Mouse (Mus musculus) liver, postnatal 0 days (tissue): Measurements from ENCODE around the gene Arhgef11. TPM values are rescaled to one million over a fixed set of nuclear protein-coding genes. Genes with fewer than 3 reads are reported as not detected.

Experiments
- ATAC-seq: fragments of 200-750 bp; cut with Nextera tagmentation; 2 replicates; pipeline ENCODE4 v1.8.0; 2017; ENCODE audit warnings: mild to moderate bottlenecking, moderate library complexity
- DNase-seq: peaks from one replicate; pipeline ENCODE4 v3.0.0-alpha.2; 2016
- H3K27ac ChIP-seq: fragments of 300-500 bp; sonication (generic); 2 replicates; pipeline ENCODE4 v1.5.1; 2014; ENCODE audit warnings: antibody characterized with exemption, moderate library complexity, mild to moderate bottlenecking, low read depth
- H3K27me3 ChIP-seq: fragments of 300-500 bp; sonication (generic); 2 replicates; pipeline ENCODE4 v1.6.1; 2014; ENCODE audit warnings: low read length, control low read depth, mixed read lengths; ENCODE audit not compliant: insufficient read depth
- H3K36me3 ChIP-seq: fragments of 300-500 bp; sonication (generic); replicated peaks from 2 replicates; pipeline ENCODE4 v1.6.1; 2014; ENCODE audit warnings: mild to moderate bottlenecking, control low read depth, low read length, moderate library complexity, mixed read lengths; ENCODE audit not compliant: insufficient read depth
- H3K4me1 ChIP-seq: fragments of 300-500 bp; sonication (generic); 2 replicates; pipeline ENCODE4 v1.6.1; 2014; ENCODE audit warnings: antibody characterized with exemption, mild to moderate bottlenecking, control low read depth; ENCODE audit not compliant: insufficient read depth
- H3K4me2 ChIP-seq: fragments of 300-500 bp; sonication (generic); 2 replicates; pipeline ENCODE4 v1.6.1; 2014; ENCODE audit warnings: low read depth, mild to moderate bottlenecking, low read length, moderate library complexity, mixed read lengths
- H3K4me3 ChIP-seq: fragments of 300-500 bp; sonication (generic); 2 replicates; pipeline ENCODE4 v1.5.1; 2014; ENCODE audit warnings: low read depth, low read length
- H3K9ac ChIP-seq: fragments of 300-500 bp; sonication (generic); replicated peaks from 2 replicates; pipeline ENCODE4 v1.6.1; 2014; ENCODE audit warnings: mild to moderate bottlenecking, moderate library complexity
- H3K9me3 ChIP-seq: fragments of 300-500 bp; sonication (generic); 2 replicates; pipeline ENCODE4 v1.6.1; 2016; ENCODE audit warnings: mild to moderate bottlenecking, control low read depth, low read length, mixed read lengths
- CTCF ChIP-seq: sonication (generic); IDR thresholded peaks from 2 replicates; pipeline ENCODE4 v1.5.1; 2016; ENCODE audit warnings: antibody characterized with exemption, low read depth
- EP300 ChIP-seq: IDR thresholded peaks from 2 replicates; pipeline ENCODE4 v1.6.1; 2016; ENCODE audit warnings: antibody characterized with exemption, low read depth, mild to moderate bottlenecking
- WGBS: fragments of 180-500 bp; shearing (Covaris S2); extraction: QIAGEN DNeasy Blood & Tissue Kit; methylation state at CpG from one replicate; pipeline ENCODE4 v1.1.7; 2014; ENCODE audit not compliant: insufficient replicate concordance; 5-methylcytosine and 5-hydroxymethylcytosine counted together
- microRNA-seq: library from miRNA; unstranded; fragments of <30 nt; microRNA quantifications from one replicate; pipeline ENCODE4, GENCODE M21; 2016
- polyA plus RNA-seq: library from polyadenylated mRNA; unstranded; fragments of >200 nt; fragmentation: Nextera tagmentation; extraction: Ambion mirVana; gene quantifications from 2 replicates; pipeline ENCODE4 v1.2.1, GENCODE M21; 2015

Gene Arhgef11
- polyA plus RNA-seq, 1 experiment from 2014 or later: 2.8 TPM

DNA sequence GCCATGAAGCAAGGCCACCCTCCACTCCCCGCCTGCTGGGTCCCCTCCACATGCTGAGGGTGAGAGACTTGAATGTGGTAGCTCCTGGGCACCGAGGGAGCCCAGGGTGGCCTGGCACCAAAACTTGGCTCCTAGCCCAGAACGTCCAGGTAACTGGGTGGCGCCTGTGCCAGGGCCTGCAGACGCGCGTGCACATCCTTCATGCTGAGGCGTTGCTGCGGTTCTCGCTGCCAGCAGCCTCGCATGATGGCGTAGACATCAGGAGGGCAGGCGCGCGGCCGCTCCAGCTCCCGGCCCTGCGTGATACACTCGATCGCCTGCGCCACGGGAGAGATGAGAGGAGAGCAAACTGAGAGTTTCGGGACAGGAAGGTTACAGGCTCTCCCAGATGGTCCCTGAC is 160.9 kb downstream of the Arhgef11 start:
- Histone ChIP-seq H3K9ac (no peak overlapping the region), H3K27ac (no peak overlapping the region), H3K9me3 (no peaks in the 10 kb centered on the region), H3K4me1 (peaks cover 5% of the 10 kb centered on the region; the same call in 1 of the 2 replicates), H3K36me3 (no peaks in the 10 kb centered on the region), H3K4me3 (no peak overlapping the region), H3K4me2 (no peak overlapping the region), H3K27me3 (no peaks in the 10 kb centered on the region)
- WGBS: 65% methylated on average over 23 of the region's 23 CpGs
- ATAC-seq (no peak), DNase-seq (no peak)
- no peak for TF ChIP-seq CTCF
- no peak for TF ChIP-seq EP300

DNA sequence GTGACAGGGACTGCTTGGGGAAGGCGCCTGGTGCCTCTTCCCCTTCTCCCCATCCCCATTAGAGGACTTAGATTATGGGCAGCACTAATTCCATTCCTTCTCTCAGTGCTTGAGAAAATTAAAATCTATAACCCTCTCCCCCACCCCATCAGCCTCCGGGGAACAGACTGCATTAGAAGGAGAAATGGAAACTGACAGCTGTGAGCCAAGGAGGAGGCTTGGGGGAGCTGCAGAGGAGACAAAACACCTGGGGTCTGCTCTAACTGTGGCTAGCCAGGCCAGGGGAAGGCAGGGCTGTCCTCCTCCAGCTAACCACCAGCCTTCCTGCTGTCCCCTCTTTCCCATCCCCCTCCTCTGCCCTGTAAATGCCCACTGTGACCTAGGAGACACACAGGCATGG is 161.7 kb downstream of the Arhgef11 start:
- H3K4me3 ChIP-seq: no peak overlapping the region
- ATAC-seq (no peak), DNase-seq (no peak)
- TF ChIP-seq EP300: no peak
- TF ChIP-seq CTCF: no peak
- no peaks in the 10 kb centered on the region for H3K36me3 ChIP-seq
- H3K9ac ChIP-seq: no peak overlapping the region
- WGBS: 55% methylated on average over 2 of the region's 2 CpGs
- H3K4me1 ChIP-seq: 0 out of 2 replicates have a peak, but pooled peaks cover 2% of the 10 kb centered on the region
- H3K27me3 ChIP-seq: no peaks in the 10 kb centered on the region
- no peaks in the 10 kb centered on the region for H3K9me3 ChIP-seq
- H3K4me2 ChIP-seq: no peak overlapping the region
- H3K27ac ChIP-seq: no peak overlapping the region

DNA sequence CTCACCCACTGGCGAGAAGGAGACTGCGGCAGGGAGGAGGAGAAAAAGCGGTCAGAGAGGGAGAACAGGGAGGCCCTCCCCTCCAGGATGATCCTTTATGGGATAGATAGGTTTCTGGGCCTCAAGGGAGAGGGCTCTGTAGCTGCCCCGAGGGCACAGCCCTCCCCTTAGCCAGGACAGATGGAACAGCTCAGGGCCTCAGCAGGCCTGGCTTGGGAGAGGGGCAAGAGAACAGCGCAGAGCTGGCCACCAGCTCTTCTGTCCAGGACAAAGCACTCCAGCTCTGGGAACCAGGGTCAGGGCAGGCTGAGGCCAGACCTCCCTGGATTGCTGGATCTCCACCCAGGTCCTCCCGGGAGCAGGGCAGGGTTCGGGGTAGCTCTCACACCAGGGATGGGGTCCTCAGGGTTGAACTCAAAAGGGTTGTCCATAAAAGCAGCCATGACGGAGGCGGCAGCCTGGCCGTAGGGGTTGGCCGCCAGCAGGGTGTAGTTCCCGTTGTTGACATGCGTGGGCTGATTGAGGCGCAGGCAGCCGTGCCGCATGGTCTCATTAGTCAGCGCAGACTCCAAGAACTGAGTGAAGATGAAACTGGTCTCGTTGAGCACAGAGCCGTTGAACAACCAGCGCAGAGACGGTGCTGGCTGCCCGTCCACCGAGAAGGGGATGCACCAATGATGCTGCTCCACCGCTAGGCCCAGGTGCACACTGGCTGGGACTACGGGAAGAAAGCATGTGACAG is 166.1 kb downstream of the Arhgef11 start:
- 84% methylated on average over 25 of the region's 25 CpGs for WGBS
- TF ChIP-seq CTCF (no peak), EP300 (no peak)
- Histone ChIP-seq H3K27ac (no peak overlapping the region), H3K4me2 (no peak overlapping the region), H3K36me3 (no peaks in the 10 kb centered on the region), H3K9ac (no peak overlapping the region), H3K9me3 (no peaks in the 10 kb centered on the region), H3K4me3 (no peak overlapping the region), H3K4me1 (no peaks in the 10 kb centered on the region), H3K27me3 (no peaks in the 10 kb centered on the region)
- ATAC-seq (no peak), DNase-seq (no peak)

DNA sequence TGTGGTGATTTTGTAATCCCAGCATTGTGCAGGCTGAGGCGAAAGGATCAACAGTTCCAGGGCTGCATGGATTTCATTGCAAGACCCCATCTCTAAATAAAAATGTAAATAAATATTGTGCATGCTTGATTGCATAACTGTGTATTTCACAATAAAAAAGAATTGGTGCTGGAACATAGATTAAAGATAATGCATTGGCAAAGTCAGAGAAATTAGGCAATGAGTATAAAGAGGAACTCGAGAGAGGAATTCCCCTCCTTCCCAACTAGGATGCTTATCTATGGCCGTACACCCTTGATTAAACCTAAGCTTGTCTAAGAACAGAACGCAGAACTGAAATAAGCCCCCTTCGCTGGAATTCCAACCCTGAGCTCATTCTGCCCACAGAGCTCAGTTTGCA is 167.8 kb downstream of the Arhgef11 start:
- H3K4me2 ChIP-seq: no peak overlapping the region
- WGBS: 40% methylated on average over 5 of the region's 5 CpGs
- no peak overlapping the region for H3K9ac ChIP-seq
- no peak for DNase-seq
- H3K4me1 ChIP-seq: no peaks in the 10 kb centered on the region
- H3K36me3 ChIP-seq: no peaks in the 10 kb centered on the region
- no peaks in the 10 kb centered on the region for H3K27me3 ChIP-seq
- H3K4me3 ChIP-seq: no peak overlapping the region
- no peak overlapping the region for H3K27ac ChIP-seq
- no peaks in the 10 kb centered on the region for H3K9me3 ChIP-seq
- ATAC-seq: no peak
- TF ChIP-seq EP300 (no peak), CTCF (no peak)

DNA sequence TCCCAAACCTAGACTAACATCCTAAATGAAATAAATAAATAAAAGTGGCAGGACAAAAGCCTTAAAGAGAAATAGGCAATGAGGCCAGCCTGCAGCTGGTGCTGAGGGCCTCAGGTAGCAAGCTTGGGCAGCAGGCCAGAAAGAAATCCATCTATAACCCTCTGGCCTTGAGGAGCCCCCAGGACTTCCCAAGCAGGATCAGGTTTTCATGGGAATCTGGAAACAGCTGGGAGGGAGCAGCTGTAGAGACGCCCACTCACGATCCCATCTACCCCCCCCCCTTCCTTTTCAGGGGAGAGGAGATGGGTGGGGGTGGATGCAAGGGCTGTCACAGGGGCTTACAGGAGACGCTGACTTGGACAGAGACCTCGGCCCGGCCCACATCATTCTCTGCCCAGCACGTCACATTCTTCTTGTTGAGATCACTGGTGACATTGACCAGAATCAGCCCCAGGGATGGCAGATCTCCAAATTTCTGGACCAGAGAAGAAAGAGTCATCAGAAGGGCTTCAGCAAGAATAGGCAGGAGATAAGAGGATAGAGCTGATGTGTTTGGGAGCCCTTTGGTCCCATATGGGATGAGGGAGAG is 168.4 kb downstream of the Arhgef11 start:
- no peak overlapping the region for H3K9ac ChIP-seq
- TF ChIP-seq EP300 (no peak), CTCF (no peak)
- H3K36me3 ChIP-seq: no peaks in the 10 kb centered on the region
- no peaks in the 10 kb centered on the region for H3K4me1 ChIP-seq
- ATAC-seq: no peak
- no peaks in the 10 kb centered on the region for H3K9me3 ChIP-seq
- WGBS: 57% methylated on average over 6 of the region's 6 CpGs
- no peak overlapping the region for H3K4me3 ChIP-seq
- peaks cover 3% of the 10 kb centered on the region; the same call in 1 of the 2 replicates for H3K27me3 ChIP-seq
- H3K4me2 ChIP-seq: no peak overlapping the region
- H3K27ac ChIP-seq: no peak overlapping the region
- DNase-seq: no peak

Small RNAs within 50 kb of the gene (microRNA-seq; reads per million reads assigned to microRNA genes)
- not detected for gene Gm24109

Other genes with a start within 250 kb of the Arhgef11 start
- gene Fcrl1, start 241.2 kb upstream of the Arhgef11 start, polyA plus RNA-seq: 0.95 and 1.7 TPM in 2 replicates
- not detected in 2 replicates for gene Fcrl5, start 181.8 kb upstream of the Arhgef11 start, polyA plus RNA-seq
- 3.6 and 3.9 TPM in 2 replicates for gene Etv3, start 92.2 kb upstream of the Arhgef11 start, polyA plus RNA-seq
- 0.23 and 0.25 TPM in 2 replicates for gene Lrrc71, start 131.1 kb downstream of the Arhgef11 start, polyA plus RNA-seq
- 0.47 and 0.53 TPM in 2 replicates for gene Ntrk1, start 177.6 kb downstream of the Arhgef11 start, polyA plus RNA-seq
- not detected in 2 replicates for gene Insrr, start 179.4 kb downstream of the Arhgef11 start, polyA plus RNA-seq
- gene Pear1, start 206.7 kb downstream of the Arhgef11 start, polyA plus RNA-seq: 4.8 and 5.1 TPM in 2 replicates
- 0.74 and 0.75 TPM in 2 replicates for gene Sh2d2a, start 229.2 kb downstream of the Arhgef11 start, polyA plus RNA-seq